Mouse (Mus musculus): Measurements from ENCODE around the gene Klf8.

The Klf8 gene

GRCm38 (mm10) chrX:153440018-153440417 lies 202.8 kb downstream of the Klf8 start:
- no peak for DNase-seq

Measured in cerebellum, adult 11 months (tissue).